Mouse (Mus musculus): ENCODE measurements at regions not wholly inside any gene's neighbourhood (a gene's known extent, or its start where the extent isn't known, plus 50 kb on each side); places are given as distances from the start of the nearest gene placed in this dataset.

DNA sequence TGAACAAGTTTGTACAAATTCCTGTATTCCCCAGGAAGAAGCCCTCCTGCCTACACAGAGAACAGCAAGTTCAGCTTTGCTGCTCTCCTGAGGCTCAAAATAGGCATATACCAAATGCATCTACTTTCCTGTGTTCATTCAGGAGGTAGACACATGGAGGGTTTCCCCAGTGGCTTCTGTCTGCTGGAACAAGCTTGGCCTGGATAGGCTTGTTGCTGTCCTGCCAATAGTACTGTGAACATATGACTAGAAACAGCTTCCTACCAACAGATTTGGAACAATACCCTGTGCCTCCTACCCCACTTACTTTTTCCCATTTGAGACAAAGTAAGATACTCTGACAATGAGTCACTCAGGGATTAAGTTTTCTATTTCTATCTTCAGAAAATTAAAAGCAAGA, 93.8 kb upstream of the Wdpcp start:
- Histone ChIP-seq H3K4me2 (no peak overlapping the region), H3K27ac (no peak overlapping the region)
- ATAC-seq = no peak

DNA sequence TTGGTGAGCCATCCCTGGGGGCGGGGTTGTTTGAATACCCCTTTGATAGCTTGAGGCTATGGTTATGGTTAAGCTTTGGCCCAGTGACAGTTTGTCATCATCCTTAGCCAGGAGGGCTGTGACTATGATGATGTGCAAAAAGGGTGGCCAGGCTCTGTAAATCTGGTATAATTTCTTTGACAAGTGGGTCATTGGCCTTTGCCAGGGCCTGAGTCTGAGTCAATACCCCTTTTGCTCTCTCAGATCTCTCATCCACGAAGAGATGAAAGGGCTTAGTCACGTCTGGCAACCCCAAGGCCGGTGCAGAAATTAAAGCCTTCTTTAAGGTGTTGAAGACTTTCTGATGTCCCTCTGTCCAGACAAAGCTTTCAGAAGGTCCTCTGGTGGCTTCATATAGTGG, 99.7 kb upstream of the Ugp2 start:
- ATAC-seq = no peak
- no peak overlapping the region for H3K9ac ChIP-seq
- no peak overlapping the region for H3K27ac ChIP-seq
- H3K4me1 ChIP-seq = no peaks in the 10 kb centered on the region
- H3K36me3 ChIP-seq (ENCODE audit: poor library complexity, severe bottlenecking) = no peaks in the 10 kb centered on the region
- no peak overlapping the region for H3K4me2 ChIP-seq
- no peak overlapping the region for H3K4me3 ChIP-seq
- H3K9me3 ChIP-seq (replicated peaks) = no peaks in the 10 kb centered on the region
- H3K27me3 ChIP-seq = no peaks in the 10 kb centered on the region
- WGBS = 64% methylated on average over 4 of the region's 4 CpGs

More for the DNA sequence above, 93.8 kb upstream of the Wdpcp start:
- no peaks in the 10 kb centered on the region for H3K27me3 ChIP-seq
- no peak overlapping the region for H3K4me3 ChIP-seq
- no peaks in the 10 kb centered on the region for H3K36me3 ChIP-seq (ENCODE audit: poor library complexity, severe bottlenecking)
- no peak overlapping the region for H3K9ac ChIP-seq
- H3K4me1 ChIP-seq = no peaks in the 10 kb centered on the region
- no peaks in the 10 kb centered on the region for H3K9me3 ChIP-seq (replicated peaks)

DNA sequence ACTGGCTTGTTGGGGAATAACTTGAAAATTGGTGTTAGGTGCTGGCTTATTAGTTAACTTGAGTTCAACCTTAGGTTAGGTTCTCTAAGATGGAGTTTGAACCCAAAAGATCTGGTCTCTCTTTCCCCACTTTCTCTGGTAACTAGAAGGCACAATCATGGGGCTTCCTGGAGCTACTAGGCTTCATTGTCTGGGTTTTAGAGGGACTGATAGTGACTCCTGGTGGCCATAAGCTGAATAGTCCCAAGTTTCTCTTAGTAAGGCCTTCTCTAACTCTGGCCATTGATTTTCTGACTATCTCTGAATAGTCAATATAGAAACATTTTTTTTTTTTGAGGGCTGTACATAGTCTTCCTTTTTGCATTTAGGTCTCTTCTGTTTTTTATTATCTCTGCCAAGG, 97.5 kb upstream of the Ugp2 start:
- H3K9ac ChIP-seq = no peak overlapping the region

GRCm38 (mm10) chr11:21460011-21460410, 89.0 kb upstream of the Ugp2 start:
- ATAC-seq = no peak
- H3K9ac ChIP-seq = no peak overlapping the region
- H3K9me3 ChIP-seq (replicated peaks) = no peaks in the 10 kb centered on the region
- H3K27me3 ChIP-seq = no peaks in the 10 kb centered on the region
- H3K4me3 ChIP-seq = no peak overlapping the region
- no peak overlapping the region for H3K27ac ChIP-seq
- no peaks in the 10 kb centered on the region for H3K36me3 ChIP-seq (ENCODE audit: poor library complexity, severe bottlenecking)
- no peaks in the 10 kb centered on the region for H3K4me1 ChIP-seq
- H3K4me2 ChIP-seq = no peak overlapping the region

More for the DNA sequence above, 97.5 kb upstream of the Ugp2 start:
- Histone ChIP-seq H3K4me3 (no peak overlapping the region), H3K4me2 (no peak overlapping the region), H3K36me3 (ENCODE audit: poor library complexity, severe bottlenecking) (no peaks in the 10 kb centered on the region), H3K27me3 (no peaks in the 10 kb centered on the region), H3K27ac (no peak overlapping the region), H3K4me1 (no peaks in the 10 kb centered on the region), H3K9me3 (replicated peaks) (no peaks in the 10 kb centered on the region)
- no peak for ATAC-seq

- ATAC-seq = peak; percentile 69
- Histone ChIP-seq H3K27me3 (no peaks in the 10 kb centered on the region), H3K4me2 (no peak overlapping the region), H3K27ac (no peak overlapping the region), H3K4me1 (no peaks in the 10 kb centered on the region), H3K9ac (no peak overlapping the region), H3K9me3 (replicated peaks) (no peaks in the 10 kb centered on the region), H3K36me3 (ENCODE audit: poor library complexity, severe bottlenecking) (no peaks in the 10 kb centered on the region), H3K4me3 (no peak overlapping the region)
- 79% methylated on average over 3 of the region's 4 CpGs for WGBS
These were observed 82.5 kb upstream of the Ugp2 start for GRCm38 (mm10) chr11:21453308-21454106.

DNA sequence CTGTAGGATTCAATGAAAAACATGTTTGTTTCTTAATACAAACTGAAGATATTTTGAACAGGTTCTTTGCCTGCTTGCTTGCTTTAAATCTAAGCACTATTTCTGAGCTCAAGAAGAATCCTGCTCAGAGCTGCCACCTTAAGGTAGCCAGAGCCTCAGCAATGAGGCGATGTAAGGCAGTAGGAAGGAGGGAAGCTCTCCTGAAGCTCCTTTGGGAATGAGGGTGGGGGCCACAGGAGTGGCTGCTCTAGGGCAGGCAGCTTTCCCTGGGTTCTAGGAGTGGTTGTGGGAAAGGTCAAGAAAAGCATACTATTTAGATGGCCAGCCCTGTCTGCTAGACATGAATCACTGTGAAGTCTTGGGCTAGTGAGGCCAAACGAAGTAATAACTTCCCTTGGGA, 62.7 kb upstream of the Ugp2 start:
- Histone ChIP-seq H3K27ac (no peak overlapping the region), H3K36me3 (ENCODE audit: poor library complexity, severe bottlenecking) (no peaks in the 10 kb centered on the region), H3K4me2 (no peak overlapping the region), H3K27me3 (no peaks in the 10 kb centered on the region), H3K9me3 (replicated peaks) (no peaks in the 10 kb centered on the region), H3K4me1 (no peaks in the 10 kb centered on the region), H3K4me3 (no peak overlapping the region), H3K9ac (no peak overlapping the region)
- ATAC-seq = 0 out of 2 replicates have a peak, but pooled peaks have one; percentile 6
- WGBS = 42% methylated on average over 2 of the region's 2 CpGs

DNA sequence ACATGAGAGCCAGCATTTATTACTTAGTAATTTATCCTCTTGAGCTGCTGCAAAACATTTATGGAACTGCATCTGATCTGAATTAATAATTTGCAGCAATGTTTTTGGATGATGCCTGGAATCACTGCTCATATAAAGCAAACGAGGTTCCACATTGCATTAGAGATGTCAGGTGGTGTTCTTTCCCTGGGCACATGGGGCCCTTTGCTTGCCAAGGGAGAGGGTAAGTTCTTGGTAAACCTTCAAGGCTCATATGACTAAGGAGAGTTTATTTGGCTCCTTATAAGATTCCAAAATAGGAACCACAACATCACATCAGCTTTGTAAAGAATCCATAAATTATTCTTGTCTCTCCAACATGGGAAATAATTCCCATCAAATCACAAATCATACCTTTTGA, 59.0 kb upstream of the Ugp2 start:
- Histone ChIP-seq H3K36me3 (ENCODE audit: poor library complexity, severe bottlenecking) (no peaks in the 10 kb centered on the region), H3K4me1 (no peaks in the 10 kb centered on the region), H3K27me3 (no peaks in the 10 kb centered on the region), H3K9ac (no peak overlapping the region), H3K4me2 (no peak overlapping the region), H3K27ac (no peak overlapping the region), H3K4me3 (no peak overlapping the region), H3K9me3 (replicated peaks) (no peaks in the 10 kb centered on the region)
- 56% methylated on average over 1 of the region's 1 CpGs for WGBS
- no peak for ATAC-seq

GRCm38 (mm10) chr11:21428749-21429148, 57.7 kb upstream of the Ugp2 start:
- no peaks in the 10 kb centered on the region for H3K9me3 ChIP-seq (replicated peaks)
- ATAC-seq = no peak
- 81% methylated on average over 6 of the region's 6 CpGs for WGBS
- H3K4me2 ChIP-seq = no peak overlapping the region
- no peak overlapping the region for H3K27ac ChIP-seq
- no peaks in the 10 kb centered on the region for H3K27me3 ChIP-seq
- no peak overlapping the region for H3K9ac ChIP-seq
- H3K4me3 ChIP-seq = no peak overlapping the region
- H3K4me1 ChIP-seq = no peaks in the 10 kb centered on the region
- no peaks in the 10 kb centered on the region for H3K36me3 ChIP-seq (ENCODE audit: poor library complexity, severe bottlenecking)

DNA sequence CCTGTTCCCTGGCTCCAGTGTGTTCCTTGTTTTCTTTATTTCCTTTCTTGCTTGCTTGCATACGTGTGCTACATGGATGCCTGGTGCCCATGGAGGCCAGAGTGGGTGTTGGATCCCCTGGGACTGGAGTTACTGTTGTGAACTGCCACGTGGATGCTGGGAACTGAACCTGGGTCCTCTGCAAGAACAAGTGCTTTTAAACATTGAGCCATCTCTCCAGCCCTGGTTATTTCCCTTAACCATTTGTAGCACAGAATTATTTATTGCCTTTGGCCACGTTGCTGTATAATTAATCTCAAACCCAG, 57.0 kb upstream of the Ugp2 start:
- ATAC-seq = no peak
- Histone ChIP-seq H3K36me3 (ENCODE audit: poor library complexity, severe bottlenecking) (no peaks in the 10 kb centered on the region), H3K27ac (no peak overlapping the region), H3K27me3 (no peaks in the 10 kb centered on the region), H3K9ac (no peak overlapping the region), H3K4me2 (no peak overlapping the region), H3K4me1 (no peaks in the 10 kb centered on the region), H3K4me3 (no peak overlapping the region), H3K9me3 (replicated peaks) (no peaks in the 10 kb centered on the region)
- 72% methylated on average over 3 of the region's 3 CpGs for WGBS

DNA sequence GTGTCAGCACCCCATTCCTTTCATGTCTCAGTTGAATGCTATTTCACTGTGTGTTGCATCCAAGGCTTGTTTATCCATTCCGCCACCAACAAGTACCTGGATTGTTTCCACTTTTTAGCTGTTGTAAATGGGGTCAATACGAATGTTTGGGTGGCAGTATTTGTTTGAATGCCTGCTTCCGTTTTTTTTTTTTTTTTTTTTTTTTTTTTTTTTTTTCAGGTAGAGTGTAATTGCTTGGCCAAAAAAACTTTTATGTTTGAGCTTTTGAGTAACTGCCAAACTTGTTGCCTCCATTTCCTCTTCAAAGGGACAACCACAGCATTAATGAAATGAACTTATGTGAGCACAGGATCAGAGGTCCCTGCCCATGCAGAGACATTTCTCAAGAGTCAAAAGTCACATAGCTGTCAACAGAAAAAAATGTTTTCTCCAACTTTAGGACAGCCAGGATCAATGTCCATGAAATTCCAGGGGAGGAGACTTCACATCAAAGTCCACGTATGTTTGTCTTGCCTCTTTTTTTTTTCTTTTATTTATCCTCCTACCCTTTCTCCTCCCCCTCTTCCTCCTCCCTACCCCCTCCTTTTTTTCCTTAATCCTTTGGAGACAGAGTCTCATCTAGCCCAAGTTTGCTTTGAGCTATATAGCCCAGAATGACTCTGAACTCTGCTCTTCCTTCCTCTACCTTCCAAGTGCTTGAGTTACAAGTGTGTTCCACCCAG, 56.5 kb upstream of the Ugp2 start:
- Histone ChIP-seq H3K9ac (no peak overlapping the region), H3K4me1 (no peaks in the 10 kb centered on the region), H3K27ac (no peak overlapping the region), H3K27me3 (no peaks in the 10 kb centered on the region), H3K36me3 (ENCODE audit: poor library complexity, severe bottlenecking) (no peaks in the 10 kb centered on the region), H3K4me2 (no peak overlapping the region), H3K9me3 (replicated peaks) (no peaks in the 10 kb centered on the region), H3K4me3 (no peak overlapping the region)
- WGBS = 75% methylated on average over 4 of the region's 4 CpGs
- no peak for ATAC-seq

DNA sequence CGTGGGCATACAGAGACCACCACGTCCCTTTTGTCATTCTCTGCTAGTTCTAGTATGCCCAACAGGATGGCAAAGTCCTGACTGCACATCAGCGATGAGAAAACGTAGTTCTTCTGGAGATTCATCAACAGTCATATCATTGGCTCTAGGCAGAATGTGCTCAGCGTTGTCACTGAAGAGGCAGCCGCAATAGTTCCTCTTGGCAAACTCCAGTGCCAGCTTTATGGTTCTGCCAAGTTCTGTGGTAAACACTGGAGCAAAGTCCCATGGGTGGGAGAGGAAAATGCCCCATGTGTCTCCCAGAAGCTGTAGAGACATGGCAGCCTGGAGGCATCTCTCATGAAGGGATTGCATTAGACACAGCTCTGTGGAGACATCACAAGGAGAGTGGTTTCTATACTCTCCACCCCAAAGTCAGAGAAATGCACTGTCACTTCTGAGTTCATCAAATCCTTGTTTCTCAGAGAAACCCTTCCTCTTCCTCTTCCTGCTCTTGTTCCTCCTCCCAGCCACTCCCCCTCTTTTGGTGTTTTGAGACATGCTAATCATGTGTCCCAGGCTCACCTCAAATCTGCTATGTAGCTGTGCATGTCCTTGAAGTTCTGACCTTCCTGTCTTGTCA, 54.6 kb upstream of the Ugp2 start:
- Histone ChIP-seq H3K27me3 (no peaks in the 10 kb centered on the region), H3K4me2 (no peak overlapping the region), H3K9me3 (replicated peaks) (no peaks in the 10 kb centered on the region), H3K4me1 (no peaks in the 10 kb centered on the region), H3K4me3 (no peak overlapping the region), H3K9ac (no peak overlapping the region), H3K27ac (no peak overlapping the region), H3K36me3 (ENCODE audit: poor library complexity, severe bottlenecking) (no peaks in the 10 kb centered on the region)
- 88% methylated on average over 6 of the region's 6 CpGs for WGBS
- no peak for ATAC-seq

- Histone ChIP-seq H3K9ac (no peak overlapping the region), H3K36me3 (ENCODE audit: poor library complexity, severe bottlenecking) (no peaks in the 10 kb centered on the region), H3K4me3 (no peak overlapping the region), H3K27ac (no peak overlapping the region), H3K9me3 (replicated peaks) (no peaks in the 10 kb centered on the region), H3K27me3 (no peaks in the 10 kb centered on the region), H3K4me1 (no peaks in the 10 kb centered on the region), H3K4me2 (no peak overlapping the region)
- ATAC-seq = no peak
These were observed 53.3 kb upstream of the Ugp2 start for GRCm38 (mm10) chr11:21424345-21424744.

Data from forebrain, embryonic 13.5 days (tissue).